Mouse (Mus musculus) testis, adult 2 months (tissue): ENCODE measurements at regions not wholly inside any gene's neighbourhood (a gene's known extent, or its start where the extent isn't known, plus 50 kb on each side); places are given as distances from the start of the nearest gene placed in this dataset.

Experiments
- CTCF ChIP-seq: fragments of 200-500 bp; IDR thresholded peaks from 2 replicates; pipeline ENCODE4 v1.5.1; 2012; ENCODE audit warnings: low read depth, mild to moderate bottlenecking, inconsistent platforms, low read length, moderate library complexity; ENCODE audit not compliant: control insufficient read depth, insufficient read depth, insufficient replicate concordance
- POLR2A ChIP-seq: fragments of 200-500 bp; IDR thresholded peaks from 2 replicates; pipeline ENCODE4 v1.6.1; 2012; ENCODE audit warnings: low read depth, mild to moderate bottlenecking, inconsistent platforms, low read length, moderate library complexity; ENCODE audit not compliant: control insufficient read depth

- TF ChIP-seq POLR2A: no peak
- TF ChIP-seq CTCF: no peak
Measured at GRCm38 (mm10) chr10:118794395-118795060, 75.5 kb downstream of the Dyrk2 start.
